Mouse (Mus musculus): Measurements from ENCODE around the gene Zcchc8. TPM values are rescaled to one million over a fixed set of nuclear protein-coding genes. Genes with fewer than 3 reads are reported as not detected.
"Not testable (repeated sequence)": the region's sequence is repeated elsewhere in the genome, so short reads cannot be mapped to it uniquely, and the experiment has no call there.

Zcchc8 gene
- 64.8 and 68.3 TPM in 2 replicates for polyA plus RNA-seq (2014; fragmentation: Nextera tagmentation; extraction: Ambion mirVana)

- peak within 1 kb of the TSS; percentile 89 for H3K4me3 ChIP-seq (ENCODE audit: low read depth, low read length)
- WGBS, result under 1% methylated on average over 57 of the region's 83 CpGs
- DNase-seq (ENCODE audit: low spot score), result peak; percentile 99
These were observed at the start of gene Zcchc8 for GRCm38 (mm10) chr5:123720328-123721311. TSS of gene Zcchc8 (minus strand) at chr5:123721100.

GRCm38 (mm10) chr5:123766455-123766854 lies 45.6 kb upstream of the Zcchc8 start:
- 89% methylated on average over 11 of the region's 11 CpGs for WGBS
- H3K27me3 ChIP-seq (replicated peaks; ENCODE audit: control insufficient read depth, insufficient read depth, low read length); H3K4me1 ChIP-seq (ENCODE audit: control insufficient read depth, insufficient read depth, low read length); H3K4me3 ChIP-seq (ENCODE audit: low read depth, low read length); H3K9me3 ChIP-seq (ENCODE audit: control insufficient read depth, low read length); H3K27ac ChIP-seq (replicated peaks; ENCODE audit: low read depth, low read length); H3K9ac ChIP-seq (ENCODE audit: low read depth, low read length); H3K4me2 ChIP-seq (ENCODE audit: low read depth, low read length): not testable (repeated sequence)
- peaks cover 69% of the 10 kb centered on the region for H3K36me3 ChIP-seq (ENCODE audit: control insufficient read depth, insufficient read depth, low read length)
- ATAC-seq (ENCODE audit: low read depth) (peak; percentile 53; the same call in 1 of the 2 replicates), DNase-seq (ENCODE audit: low spot score) (peak; percentile 23)

More at GRCm38 (mm10) chr5:123720328-123721311, at the start of gene Zcchc8:
- Histone ChIP-seq H3K4me2 (ENCODE audit: low read depth, low read length) (peak within 1 kb of the TSS; percentile 81), H3K9ac (ENCODE audit: low read depth, low read length) (peak within 1 kb of the TSS; percentile 94), H3K36me3 (ENCODE audit: control insufficient read depth, insufficient read depth, low read length) (peaks cover 25% of the 10 kb centered on the region), H3K9me3 (ENCODE audit: control insufficient read depth, low read length) (no peaks in the 10 kb centered on the region), H3K4me1 (ENCODE audit: control insufficient read depth, insufficient read depth, low read length) (peaks cover 12% of the 10 kb centered on the region), H3K27me3 (replicated peaks; ENCODE audit: control insufficient read depth, insufficient read depth, low read length) (no peaks in the 10 kb centered on the region), H3K27ac (replicated peaks; ENCODE audit: low read depth, low read length) (peak within 1 kb of the TSS; percentile 85)
- ATAC-seq (ENCODE audit: low read depth), result peak; percentile 100

GRCm38 (mm10) chr5:123765506-123765905 lies 44.6 kb upstream of the Zcchc8 start:
- no peaks in the 10 kb centered on the region for H3K9me3 ChIP-seq (ENCODE audit: control insufficient read depth, low read length)
- ATAC-seq (ENCODE audit: low read depth), result no peak
- no peak overlapping the region for H3K4me3 ChIP-seq (ENCODE audit: low read depth, low read length)
- no peaks in the 10 kb centered on the region for H3K27me3 ChIP-seq (replicated peaks; ENCODE audit: control insufficient read depth, insufficient read depth, low read length)
- no peak for DNase-seq (ENCODE audit: low spot score)
- WGBS, result 94% methylated on average over 11 of the region's 11 CpGs
- no peak overlapping the region for H3K9ac ChIP-seq (ENCODE audit: low read depth, low read length)
- H3K27ac ChIP-seq (replicated peaks; ENCODE audit: low read depth, low read length), result no peak overlapping the region
- peaks cover 66% of the 10 kb centered on the region for H3K36me3 ChIP-seq (ENCODE audit: control insufficient read depth, insufficient read depth, low read length)
- H3K4me1 ChIP-seq (ENCODE audit: control insufficient read depth, insufficient read depth, low read length), result no peaks in the 10 kb centered on the region
- H3K4me2 ChIP-seq (ENCODE audit: low read depth, low read length), result no peak overlapping the region

- Histone ChIP-seq H3K27me3 (replicated peaks; ENCODE audit: control insufficient read depth, insufficient read depth, low read length) (no peaks in the 10 kb centered on the region), H3K4me3 (ENCODE audit: low read depth, low read length) (peak within 1 kb of the TSS; percentile 73), H3K9me3 (ENCODE audit: control insufficient read depth, low read length) (no peaks in the 10 kb centered on the region), H3K4me1 (ENCODE audit: control insufficient read depth, insufficient read depth, low read length) (peaks cover 16% of the 10 kb centered on the region), H3K9ac (ENCODE audit: low read depth, low read length) (peak within 1 kb of the TSS; percentile 80), H3K27ac (replicated peaks; ENCODE audit: low read depth, low read length) (peak within 1 kb of the TSS; percentile 98), H3K36me3 (ENCODE audit: control insufficient read depth, insufficient read depth, low read length) (peaks cover 22% of the 10 kb centered on the region), H3K4me2 (ENCODE audit: low read depth, low read length) (peak within 1 kb of the TSS; percentile 89)
- ATAC-seq (ENCODE audit: low read depth), result peak; percentile 98
- WGBS, result under 1% methylated on average over 61 of the region's 63 CpGs
- DNase-seq (ENCODE audit: low spot score), result peak; percentile 100
These were observed 28.5 kb upstream of the Zcchc8 start, which contains the start of the genes Rsrc2 and Kntc1 for GRCm38 (mm10) chr5:123749065-123750064. TSS of gene Rsrc2 (minus strand) at chr5:123749414. TSS of gene Kntc1 (plus strand) at chr5:123749716.

- no peaks in the 10 kb centered on the region for H3K27me3 ChIP-seq (replicated peaks; ENCODE audit: control insufficient read depth, insufficient read depth, low read length)
- H3K4me3 ChIP-seq (ENCODE audit: low read depth, low read length), result peak overlapping the region; percentile 73
- peaks cover 24% of the 10 kb centered on the region for H3K36me3 ChIP-seq (ENCODE audit: control insufficient read depth, insufficient read depth, low read length)
- H3K9ac ChIP-seq (ENCODE audit: low read depth, low read length), result peak overlapping the region; percentile 80
- WGBS, result under 1% methylated on average over 18 of the region's 18 CpGs
- peaks cover 16% of the 10 kb centered on the region for H3K4me1 ChIP-seq (ENCODE audit: control insufficient read depth, insufficient read depth, low read length)
- peak overlapping the region; percentile 98 for H3K27ac ChIP-seq (replicated peaks; ENCODE audit: low read depth, low read length)
- DNase-seq (ENCODE audit: low spot score) (peak; percentile 7), ATAC-seq (ENCODE audit: low read depth) (peak; percentile 3; the same call in 1 of the 2 replicates)
- peak overlapping the region; percentile 89 for H3K4me2 ChIP-seq (ENCODE audit: low read depth, low read length)
- H3K9me3 ChIP-seq (ENCODE audit: control insufficient read depth, low read length), result no peaks in the 10 kb centered on the region
These were observed 27.6 kb upstream of the Zcchc8 start for GRCm38 (mm10) chr5:123748339-123749064.

GRCm38 (mm10) chr5:123747604-123748003 lies 26.7 kb upstream of the Zcchc8 start:
- Histone ChIP-seq H3K4me3 (ENCODE audit: low read depth, low read length) (peak overlapping the region; percentile 73), H3K9me3 (ENCODE audit: control insufficient read depth, low read length) (no peaks in the 10 kb centered on the region), H3K4me1 (ENCODE audit: control insufficient read depth, insufficient read depth, low read length) (peaks cover 16% of the 10 kb centered on the region), H3K27me3 (replicated peaks; ENCODE audit: control insufficient read depth, insufficient read depth, low read length) (no peaks in the 10 kb centered on the region), H3K27ac (replicated peaks; ENCODE audit: low read depth, low read length) (no peak overlapping the region), H3K9ac (ENCODE audit: low read depth, low read length) (peak overlapping the region; percentile 80), H3K36me3 (ENCODE audit: control insufficient read depth, insufficient read depth, low read length) (peaks cover 32% of the 10 kb centered on the region), H3K4me2 (ENCODE audit: low read depth, low read length) (peak overlapping the region; percentile 89)
- DNase-seq (ENCODE audit: low spot score), result peak; percentile 66
- WGBS, result 23% methylated on average over 7 of the region's 7 CpGs
- no peak for ATAC-seq (ENCODE audit: low read depth)

- DNase-seq (ENCODE audit: low spot score) (peak; percentile 9), ATAC-seq (ENCODE audit: low read depth) (no peak)
- H3K27ac ChIP-seq (replicated peaks; ENCODE audit: low read depth, low read length), result no peak overlapping the region
- H3K36me3 ChIP-seq (ENCODE audit: control insufficient read depth, insufficient read depth, low read length), result peaks cover 41% of the 10 kb centered on the region
- H3K4me3 ChIP-seq (ENCODE audit: low read depth, low read length), result peak overlapping the region; percentile 73
- peaks cover 16% of the 10 kb centered on the region for H3K4me1 ChIP-seq (ENCODE audit: control insufficient read depth, insufficient read depth, low read length)
- H3K9me3 ChIP-seq (ENCODE audit: control insufficient read depth, low read length), result no peaks in the 10 kb centered on the region
- H3K9ac ChIP-seq (ENCODE audit: low read depth, low read length), result peak overlapping the region; percentile 80; the same call in 1 of the 2 replicates
- H3K27me3 ChIP-seq (replicated peaks; ENCODE audit: control insufficient read depth, insufficient read depth, low read length), result no peaks in the 10 kb centered on the region
- peak overlapping the region; percentile 89 for H3K4me2 ChIP-seq (ENCODE audit: low read depth, low read length)
These were observed 25.4 kb upstream of the Zcchc8 start for GRCm38 (mm10) chr5:123746253-123746652.

All from embryonic facial prominence, embryonic 14.5 days (tissue).